Mouse (Mus musculus): ENCODE results near the gene Rasl10a. TPM values are rescaled to one million over a fixed set of nuclear protein-coding genes. Genes with fewer than 3 reads are reported as not detected.

The Rasl10a gene
- polyA plus RNA-seq, 1 experiment from 2014 or later: 0.68 TPM

Other genes with a start within 250 kb of the Rasl10a start
- 42.1 and 42.8 TPM in 2 replicates for gene Nf2, start 208.6 kb upstream of the Rasl10a start, polyA plus RNA-seq (2015; fragmentation: Nextera tagmentation; extraction: Ambion mirVana)
- gene Nipsnap1, start 184.2 kb upstream of the Rasl10a start, polyA plus RNA-seq (2015; fragmentation: Nextera tagmentation; extraction: Ambion mirVana): 97.5 and 99.6 TPM in 2 replicates
- gene Thoc5, start 162.8 kb upstream of the Rasl10a start, polyA plus RNA-seq (2015; fragmentation: Nextera tagmentation; extraction: Ambion mirVana): 33.6 and 34.3 TPM in 2 replicates
- 0.58 and 0.76 TPM in 2 replicates for gene Nefh, start 110.1 kb upstream of the Rasl10a start, polyA plus RNA-seq (2015; fragmentation: Nextera tagmentation; extraction: Ambion mirVana)
- 63.5 and 71.3 TPM in 2 replicates for gene Ap1b1, start 71.3 kb upstream of the Rasl10a start, polyA plus RNA-seq (2015; fragmentation: Nextera tagmentation; extraction: Ambion mirVana)
- 28.2 and 28.5 TPM in 2 replicates for gene Gas2l1, start 7.2 kb downstream of the Rasl10a start, polyA plus RNA-seq (2015; fragmentation: Nextera tagmentation; extraction: Ambion mirVana)
- 27.5 and 30.0 TPM in 2 replicates for gene Rhbdd3, start 40.8 kb downstream of the Rasl10a start, polyA plus RNA-seq (2015; fragmentation: Nextera tagmentation; extraction: Ambion mirVana)
- gene Ewsr1, start 41.1 kb downstream of the Rasl10a start, polyA plus RNA-seq (2015; fragmentation: Nextera tagmentation; extraction: Ambion mirVana): 571 and 594 TPM in 2 replicates
- 94.4 and 105 TPM in 2 replicates for gene Emid1, start 94.1 kb downstream of the Rasl10a start, polyA plus RNA-seq (2015; fragmentation: Nextera tagmentation; extraction: Ambion mirVana)
- gene Kremen1, start 203.4 kb downstream of the Rasl10a start, polyA plus RNA-seq (2015; fragmentation: Nextera tagmentation; extraction: Ambion mirVana): 10.4 and 11.7 TPM in 2 replicates